Mouse (Mus musculus): Measurements from ENCODE around the gene Cort. TPM values are rescaled to one million over a fixed set of nuclear protein-coding genes. Genes with fewer than 3 reads are reported as not detected.
A peak's percentile ranks its signal among the peaks of the same experiment; 100 is the strongest.
"Not testable (repeated sequence)": the region's sequence is repeated elsewhere in the genome, so short reads cannot be mapped to it uniquely, and the experiment has no call there.

The Cort gene
- total RNA-seq, 2 experiments from 2014 or later: not detected

DNA sequence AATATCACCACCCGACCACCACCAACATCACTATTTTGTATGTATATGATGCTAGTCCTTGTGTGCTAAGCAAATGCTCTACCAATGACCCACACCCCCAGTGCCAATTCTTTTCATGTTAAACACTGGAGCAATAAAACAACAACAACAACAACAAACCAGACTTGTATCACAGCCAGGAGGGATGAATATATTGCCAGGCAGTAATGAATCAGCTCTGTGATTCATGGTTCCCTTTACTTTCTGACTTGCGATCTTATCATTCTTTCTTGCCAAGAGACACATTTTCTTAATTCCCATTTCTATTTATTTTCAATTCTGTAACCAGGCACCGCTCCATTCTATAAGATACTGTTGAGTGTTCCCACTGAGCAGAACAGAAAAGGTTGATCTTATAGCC is 25.1 kb downstream of the Cort start:
- intact Hi-C loops (cut with DNase I): no loop called here
- no peak for DNase-seq

DNA sequence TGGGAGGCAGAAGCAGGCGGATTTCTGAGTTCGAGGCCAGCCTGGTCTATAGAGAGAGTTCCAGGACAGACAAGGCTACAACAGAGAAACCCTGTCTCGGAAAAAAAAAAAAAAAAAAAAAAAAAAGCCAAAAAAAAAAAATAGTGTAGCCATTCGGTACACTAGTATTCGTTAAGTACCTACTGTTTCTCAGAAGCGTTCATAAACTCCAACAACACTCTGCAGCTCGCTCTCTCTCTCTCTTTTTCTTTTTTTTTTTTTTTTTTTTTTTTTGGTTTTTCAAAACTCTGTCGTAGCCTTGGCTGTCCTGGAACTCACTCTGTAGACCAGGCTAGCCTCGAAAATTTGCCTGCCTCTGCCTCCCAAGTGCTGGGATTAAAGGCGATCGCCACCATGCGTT is 26.1 kb downstream of the Cort start:
- DNase-seq; intact Hi-C loops (cut with DNase I): not testable (repeated sequence)

DNA sequence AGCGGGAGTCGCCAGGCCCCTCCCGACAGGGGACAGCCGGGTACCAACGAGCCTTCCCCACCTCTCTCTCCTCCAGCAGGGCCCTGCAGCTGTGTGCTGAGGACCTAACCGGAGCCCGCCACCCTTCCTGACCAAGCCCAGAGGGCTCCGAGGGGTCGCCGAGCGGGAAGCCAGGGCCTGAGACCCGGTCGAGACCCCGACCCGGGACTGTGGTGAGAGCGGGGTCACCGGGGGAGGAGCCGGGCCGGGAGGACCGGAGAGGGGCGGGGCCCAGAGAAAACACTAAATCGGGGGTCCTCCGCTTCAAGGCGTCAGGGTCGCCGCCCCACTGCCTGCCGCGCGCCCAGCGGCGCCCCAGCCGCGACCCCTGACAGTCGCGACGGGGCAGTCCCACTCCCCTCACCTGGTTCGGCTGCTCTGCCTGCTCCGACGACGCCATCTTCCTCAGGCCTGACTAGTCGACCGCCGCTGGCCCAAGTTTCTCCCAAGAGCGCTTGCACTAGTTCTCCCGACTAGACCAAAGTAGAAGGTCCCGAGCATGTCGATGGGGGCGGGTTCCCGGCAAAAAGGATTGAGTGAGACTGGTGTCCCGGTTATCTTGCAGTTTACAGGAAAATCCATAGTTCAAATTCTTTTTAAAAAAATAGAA is 27.1 kb downstream of the Cort start, which contains the start of gene Pex14:
Pex14 (minus strand) TSS at position 508 of the 649 bp plus-strand sequence.
- peak; percentile 88 to 89 for DNase-seq
- intact Hi-C loops (cut with DNase I): no loop called here

DNA sequence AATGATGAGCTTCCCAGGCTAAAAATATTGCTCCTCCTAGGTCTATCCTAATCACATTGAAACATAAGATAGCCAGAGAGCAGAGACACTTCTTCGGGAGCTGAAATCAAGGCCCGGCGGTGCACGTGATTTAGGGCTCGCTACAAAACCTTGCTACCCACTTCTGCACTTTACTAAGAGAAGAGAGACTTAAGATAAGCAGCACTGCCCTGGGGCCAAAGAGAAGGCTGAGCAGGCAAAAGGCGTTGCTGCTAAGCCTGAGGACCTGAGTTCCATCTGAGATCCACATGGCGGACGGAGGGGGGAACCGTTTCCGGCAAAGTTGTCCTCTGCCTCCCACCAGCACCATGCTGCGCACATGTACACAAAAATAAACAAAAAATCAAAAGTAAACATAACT is 28.0 kb downstream of the Cort start:
- no peak for DNase-seq
- intact Hi-C loops (cut with DNase I): no loop called here

DNA sequence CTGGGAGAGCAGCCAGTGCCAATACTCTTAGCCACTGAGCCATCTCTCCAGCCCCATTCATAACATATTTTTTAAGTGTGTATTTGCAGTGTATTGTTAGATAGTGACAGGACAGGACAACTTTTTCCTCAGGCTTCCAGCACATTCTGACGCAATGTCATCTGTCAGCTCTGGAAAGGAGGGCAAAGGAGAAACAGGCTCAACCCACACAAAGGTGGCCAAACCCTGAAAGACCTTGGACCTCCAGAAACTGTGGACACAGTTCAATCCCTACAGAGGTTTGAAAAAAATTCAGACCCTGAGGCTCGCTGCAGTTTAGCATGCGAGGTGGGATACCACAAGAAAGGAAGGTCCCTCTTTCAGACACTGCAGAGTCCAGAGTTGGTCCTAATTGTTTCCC is 28.6 kb downstream of the Cort start:
- no peak for DNase-seq
- intact Hi-C loops (cut with DNase I): no loop called here

DNA sequence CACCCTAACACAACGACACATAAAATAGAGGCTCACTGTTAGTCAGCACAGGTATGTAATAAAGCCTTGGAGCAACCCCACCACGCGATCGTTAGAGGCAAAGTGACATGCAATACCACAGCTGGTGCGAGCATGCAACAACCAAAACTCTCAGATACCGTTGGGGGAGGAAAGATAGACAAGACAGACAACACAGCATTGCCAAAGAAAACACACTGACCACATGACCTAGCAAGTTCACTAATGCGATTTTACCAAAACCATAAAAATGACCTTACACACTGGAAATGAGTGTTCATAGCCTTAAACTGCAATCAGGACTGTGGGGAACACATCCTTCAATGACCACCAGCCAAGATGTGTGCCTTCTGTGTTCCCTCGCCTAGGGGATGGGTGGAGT is 35.2 kb downstream of the Cort start:
- intact Hi-C loops (cut with DNase I): no loop called here
- no peak for DNase-seq

DNA sequence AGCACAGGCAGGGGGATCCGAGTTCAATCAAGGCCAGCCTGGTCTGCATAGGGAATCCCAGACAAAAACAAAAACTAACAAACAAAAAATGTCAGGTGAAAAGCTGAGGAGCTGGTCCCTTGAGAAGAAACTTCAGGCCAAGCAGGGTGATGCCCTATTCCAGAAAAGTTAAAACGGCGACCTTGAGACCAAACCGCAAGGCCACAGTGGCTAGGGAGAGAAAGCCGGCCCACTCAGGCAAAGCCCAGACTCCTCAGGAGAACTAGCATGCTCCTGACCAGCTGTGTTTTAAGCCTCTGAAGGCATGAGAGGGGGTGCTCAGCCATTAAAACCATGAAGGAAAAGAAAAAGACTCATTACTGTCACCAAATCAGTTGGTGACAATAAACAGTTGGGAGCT is 41.2 kb downstream of the Cort start:
- DNase-seq: no peak

DNA sequence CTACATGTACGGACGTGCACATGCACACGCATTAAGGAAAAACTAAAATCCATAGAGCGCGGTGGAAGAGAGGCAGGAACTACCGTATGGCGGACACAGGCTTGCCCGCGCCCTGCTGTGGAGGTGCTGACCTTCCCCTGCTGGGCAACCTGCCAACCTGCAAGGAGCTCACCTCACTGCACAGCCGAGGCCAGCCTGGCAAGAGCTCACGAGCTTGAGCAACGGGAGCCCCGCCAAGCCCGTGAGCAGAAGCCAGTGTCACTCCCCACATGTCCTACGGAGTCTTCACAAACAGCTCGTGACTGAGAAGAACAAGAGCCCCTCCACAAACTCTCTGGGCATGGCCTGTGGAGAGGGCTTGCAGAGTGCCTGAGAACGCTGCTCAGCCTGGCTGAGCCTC is 45.0 kb downstream of the Cort start:
- DNase-seq: peak; percentile 69 to 72
- intact Hi-C loops (cut with DNase I): no loop called here

More for the DNA sequence above, 41.2 kb downstream of the Cort start:
- intact Hi-C loops (cut with DNase I): no loop called here

DNA sequence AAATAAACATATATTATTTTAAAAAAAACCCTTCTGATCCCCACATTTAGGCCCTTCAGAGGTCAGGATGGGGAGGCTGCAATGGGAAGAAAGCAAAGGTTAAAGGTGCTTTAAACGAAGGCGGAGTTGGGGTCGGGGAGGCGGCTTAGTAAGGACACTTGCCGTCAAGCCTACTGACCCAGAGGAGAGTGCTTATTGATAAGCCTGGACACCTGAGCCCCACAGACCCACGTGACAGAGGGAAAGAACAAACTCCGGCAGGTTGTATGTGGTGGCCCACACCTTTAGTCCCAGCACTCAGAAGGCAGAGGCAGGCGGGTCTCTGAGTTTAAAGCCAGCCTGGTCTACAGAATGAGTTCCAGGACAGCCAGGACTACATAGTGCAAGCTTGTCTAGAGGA is 46.5 kb downstream of the Cort start:
- intact Hi-C loops (cut with DNase I): no loop called here
- no peak for DNase-seq

DNA sequence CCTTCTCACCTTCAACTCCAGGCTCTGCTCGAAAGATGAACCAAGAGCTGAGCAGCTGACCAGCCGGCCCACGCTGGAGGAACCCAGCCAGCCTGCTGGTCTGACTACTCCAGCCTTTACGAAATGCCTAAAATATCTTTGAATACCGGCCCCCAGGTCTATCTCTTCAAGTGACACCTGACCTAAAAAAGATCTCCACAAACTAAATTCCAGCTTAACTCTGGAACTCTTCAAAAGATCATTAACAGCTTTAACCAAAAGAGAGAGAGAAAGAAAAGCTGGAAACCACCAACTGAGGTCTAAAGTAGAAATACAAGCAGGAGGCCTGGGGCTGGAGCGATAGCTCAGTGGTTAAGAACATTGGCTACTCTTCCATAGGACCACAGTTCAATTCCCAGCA is 46.9 kb downstream of the Cort start:
- DNase-seq: no peak
- intact Hi-C loops (cut with DNase I): loop anchor here (5.0 kb wide), 2 partner anchors 58 to 272 kb away; partner anchors contain the start of gene Cenps

DNA sequence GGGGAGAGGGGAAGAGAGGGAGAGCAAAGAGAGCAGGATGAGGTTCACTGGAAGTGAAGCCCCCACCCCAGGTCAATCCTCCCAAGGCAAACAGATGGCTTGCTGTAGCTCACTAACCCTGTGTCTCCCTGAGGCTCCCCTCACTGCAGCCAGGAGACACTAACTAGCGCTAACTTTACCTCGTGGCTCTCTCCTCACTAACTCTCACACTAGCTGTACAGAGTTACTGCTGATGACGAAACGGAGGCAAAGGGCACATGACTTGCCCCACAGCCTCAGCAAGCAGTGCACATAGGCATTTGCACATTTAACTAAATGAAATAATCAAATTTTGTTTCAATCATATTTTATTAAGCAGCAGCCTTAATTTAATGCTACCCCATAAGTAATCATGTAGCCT is 48.3 kb downstream of the Cort start:
- DNase-seq: no peak
- intact Hi-C loops (cut with DNase I): loop anchor here (5.0 kb wide), 2 partner anchors 59 to 271 kb away; partner anchors contain the start of gene Cenps

DNA sequence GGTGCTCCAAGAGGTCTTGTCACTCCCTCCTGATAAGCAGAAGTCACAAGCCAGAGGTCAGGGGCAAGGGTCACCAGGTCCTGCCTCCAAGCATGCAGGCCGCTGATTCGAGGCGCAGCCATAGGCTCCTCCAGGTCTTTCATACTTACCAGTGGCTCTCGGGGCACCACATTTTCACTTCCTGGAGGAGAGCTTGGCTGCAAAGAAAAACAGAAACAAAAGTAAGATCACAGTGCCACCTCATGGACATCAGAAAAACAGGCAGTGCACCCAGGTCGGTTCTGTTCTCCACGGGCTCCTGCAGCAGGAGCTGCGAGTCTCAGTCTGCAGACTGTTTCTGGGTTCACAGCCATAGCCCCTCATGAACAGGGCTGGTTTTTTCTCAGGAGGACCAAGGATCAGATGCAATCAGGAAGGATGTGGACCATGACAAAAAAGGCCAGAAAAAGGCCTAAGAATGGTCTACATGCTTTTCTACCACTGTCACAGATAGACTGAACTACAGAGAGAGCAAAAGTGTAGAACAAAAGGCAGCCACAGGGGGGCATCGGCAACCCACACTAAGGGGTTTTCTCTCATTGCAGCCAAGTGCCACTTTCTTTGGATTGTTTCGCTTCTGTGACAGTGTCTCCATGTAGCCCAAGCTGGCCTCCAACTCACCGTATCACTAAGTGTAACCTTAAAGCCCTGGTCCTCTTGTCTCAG is 50.5 kb downstream of the Cort start:
- peak; percentile 51 to 74 for DNase-seq
- intact Hi-C loops (cut with DNase I): loop anchor here (1.0 to 5.0 kb wide), 5 partner anchors 61 to 395 kb away; partner anchors contain the start of gene Cenps

DNA sequence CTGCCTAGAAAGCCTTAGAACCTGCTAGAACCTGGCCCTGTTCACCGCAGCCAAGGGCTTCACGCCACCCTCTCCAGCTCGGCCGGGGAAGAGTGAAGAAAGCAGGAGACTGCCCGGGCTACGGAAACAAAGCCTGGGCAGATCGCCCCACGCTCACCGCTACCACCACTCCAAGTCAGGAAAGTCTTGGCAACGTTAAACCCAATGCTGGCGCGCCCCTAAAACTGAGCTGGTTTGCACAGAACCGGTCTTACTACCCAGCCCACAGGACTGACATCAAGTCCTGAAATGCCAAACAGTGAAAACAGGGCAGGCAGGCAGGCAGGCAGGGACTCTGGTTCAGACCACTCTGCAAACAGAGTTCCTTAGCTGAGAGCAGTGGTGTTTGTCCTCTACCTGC is 51.5 kb downstream of the Cort start:
- no peak for DNase-seq
- intact Hi-C loops (cut with DNase I): loop anchor here (5.0 kb wide), 2 partner anchors 62 to 268 kb away; partner anchors contain the start of gene Cenps

Other genes starting within 250 kb of the Cort start
- 10 to 100 TPM; 21.5 to 23.5 TPM for gene Pex14, start 26.9 kb downstream of the Cort start, total RNA-seq (2021)
- 10 to 100 TPM; 35.6 to 41.7 TPM for gene Dffa, start 22.6 kb downstream of the Cort start, total RNA-seq (2021)
- gene Cenps, start 10.9 kb upstream of the Cort start, total RNA-seq (2021): 1 to 10 TPM; 7.9 to 8.6 TPM
- gene Pgd, start 40.0 kb upstream of the Cort start, total RNA-seq (2021): 10 to 100 TPM; 36.1 to 42.7 TPM
- 100 to 1,000 TPM; 148 to 157 TPM for gene Kif1b, start 180.9 kb upstream of the Cort start, total RNA-seq (2021)

Measured in heart, postnatal 36 days (tissue).